Mouse (Mus musculus) small intestine, adult 2 months (tissue): ENCODE measurements around the gene Pde4dip.

Experiments used
- CTCF ChIP-seq: fragments of 200-500 bp; IDR thresholded peaks from 2 replicates; pipeline ENCODE4 v1.5.1; 2012; ENCODE audit warnings: low read depth, mild to moderate bottlenecking, control low read depth, inconsistent platforms, low read length, moderate library complexity, mixed read lengths; ENCODE audit not compliant: insufficient replicate concordance, insufficient read length; ENCODE audit errors: extremely low read depth
- POLR2A ChIP-seq: fragments of 200-500 bp; IDR thresholded peaks from 2 replicates; pipeline ENCODE4 v1.6.1; 2012; ENCODE audit warnings: low read depth, mild to moderate bottlenecking, control low read depth, inconsistent platforms, low read length, moderate library complexity

DNA sequence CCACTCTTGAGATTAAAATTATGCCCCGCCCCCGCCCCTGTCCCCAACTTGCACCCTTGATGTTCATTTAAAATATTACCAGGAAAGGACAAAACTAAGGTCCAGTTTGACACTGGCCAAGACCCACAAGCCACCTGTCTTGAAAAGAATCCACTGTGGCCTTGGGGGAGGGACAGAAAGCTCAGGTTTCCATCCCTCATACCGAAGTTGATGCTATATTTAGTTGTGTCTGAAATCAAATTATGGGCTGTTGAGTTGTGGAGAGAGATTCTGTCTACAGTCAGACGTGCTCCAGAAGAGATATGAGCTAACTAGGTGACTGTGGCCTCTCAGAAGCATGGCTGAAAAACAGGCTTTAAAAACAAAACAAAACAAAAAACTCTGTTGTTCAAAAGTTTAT, 18.8 kb downstream of the Pde4dip start:
- TF ChIP-seq CTCF: no peak
- no peak for TF ChIP-seq POLR2A
